9 mouse cellular contexts compared by ENCODE assay signal in the genomic region with DNA sequence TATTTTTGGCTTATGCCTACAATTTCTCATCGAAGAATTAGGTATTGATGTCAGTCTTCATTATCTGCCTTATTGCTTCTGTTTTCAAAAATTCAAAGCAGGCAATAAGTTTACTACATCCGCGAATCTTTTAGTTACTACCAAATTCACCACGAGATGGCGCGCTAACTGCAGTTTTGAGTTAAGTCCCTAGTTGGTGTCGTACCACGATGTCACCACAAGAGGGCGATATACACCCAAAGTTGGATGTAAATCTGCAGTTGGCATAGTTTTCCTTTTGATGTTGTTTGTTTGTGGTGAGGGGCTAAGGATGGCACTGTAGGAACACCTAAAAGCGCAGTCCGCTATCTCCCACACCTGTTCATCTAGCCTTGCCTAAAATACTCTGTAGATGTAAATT.
DNase-seq lines count a peak whose midpoint lies in the region; ATAC-seq lines count a peak whose summit lies in the region.
"Had no signal": no experiment of that assay in that cellular context is flagged by ENCODE, and none has a peak within 500 bp of the region (broad histone marks: within the 10 kb centered on the region; RNA-seq: fewer than 3 reads in every experiment).

No protein-coding gene starts in this region.

- 22% methylated on average over 11 of the region's 11 CpGs for WGBS in heart, embryonic 12.5 days

- no peak for ATAC-seq in heart, embryonic 12.5 days (ENCODE audit: insufficient number of reproducible peaks, low FRiP score)

- H3K27me3 ChIP-seq in heart, embryonic 12.5 days (replicated peaks): no peaks in the 10 kb centered on the region
- H3K27me3 ChIP-seq: neural tube, embryonic 12.5 days had no signal

- H3K9me3 ChIP-seq in heart, embryonic 12.5 days (replicated peaks): no peaks in the 10 kb centered on the region
- H3K9me3 ChIP-seq: neural tube, embryonic 12.5 days had no signal

- peak; percentile 82 for DNase-seq in heart, adult 11 months
- peak; percentile 15 for DNase-seq in T-cell, adult 2 months (ENCODE audit: low spot score)
- peak; percentile 69 to 81 for DNase-seq in cerebellum, postnatal 4 days (ENCODE audit: low spot score in 2 of 2)
- peak; percentile 61 to 80 for DNase-seq in heart, postnatal 10 days
- peak; percentile 40 to 69 for DNase-seq in left cerebral cortex, postnatal 10 days (ENCODE audit: extremely low spot score in 1 of 2, low spot score in 2 of 2)
- DNase-seq in natural killer cell, adult 2 months (ENCODE audit: low spot score in 2 of 2): peak; percentile 45 to 67
- peak; percentile 60 for DNase-seq in testis, postnatal 14 days (ENCODE audit: low spot score)

- no peaks in the 10 kb centered on the region for H3K36me3 ChIP-seq in heart, embryonic 12.5 days
- H3K36me3 ChIP-seq: neural tube, embryonic 12.5 days had no signal

- no peaks in the 10 kb centered on the region for H3K4me1 ChIP-seq in heart, embryonic 12.5 days (replicated peaks)
- H3K4me1 ChIP-seq: neural tube, embryonic 12.5 days had no signal

- no peak overlapping the region for H3K4me2 ChIP-seq in heart, embryonic 12.5 days
- H3K4me2 ChIP-seq: neural tube, embryonic 12.5 days had no signal

- no peak overlapping the region for H3K27ac ChIP-seq in heart, embryonic 12.5 days (ENCODE audit: poor library complexity, severe bottlenecking)
- H3K27ac ChIP-seq: neural tube, embryonic 12.5 days had no signal

- H3K4me3 ChIP-seq in heart, embryonic 12.5 days: no peak overlapping the region
- H3K4me3 ChIP-seq: neural tube, embryonic 12.5 days had no signal

- intact Hi-C loops in heart, postnatal 10 days (cut with DNase I): loop anchor here (1.0 to 2.0 kb wide), 2 partner anchors 392 to 427 kb away; no protein-coding TSS in a partner anchor
- intact Hi-C loops in left cerebral cortex, postnatal 10 days (cut with DNase I): loop anchor here (2.0 kb wide), 2 partner anchors 392 to 428 kb away; no protein-coding TSS in a partner anchor

- no peak overlapping the region for H3K9ac ChIP-seq in heart, embryonic 12.5 days
- H3K9ac ChIP-seq: neural tube, embryonic 12.5 days had no signal

Comparison
In these comparisons a context has a peak if more than half of its experiments do, and no peak if none do; other contexts are left out.
1. DNase-seq: peak in every context shown above with its lines; median percentile 82 in heart, adult 11 months; 75 in cerebellum, postnatal 4 days; 70 in heart, postnatal 10 days; 60 in testis, postnatal 14 days; 56 in natural killer cell, adult 2 months; 54 in left cerebral cortex, postnatal 10 days; 15 in T-cell, adult 2 months.